Mouse (Mus musculus) yolk sac, embryonic 10.5 days (tissue): ENCODE measurements around the gene Myrf.

Experiments used
- DNase-seq: peaks from one replicate; pipeline ENCODE4 v3.0.0-alpha.2; 2017; ENCODE audit warnings: low spot score

Myrf gene

GRCm38 (mm10) chr19:10248128-10248527, 7.6 kb upstream of the Myrf start:
- no peak for DNase-seq

- DNase-seq = no peak
Observed at GRCm38 (mm10) chr19:10247165-10247564, 6.6 kb upstream of the Myrf start.

GRCm38 (mm10) chr19:10244183-10244582, 3.6 kb upstream of the Myrf start:
- DNase-seq = peak; percentile 35

- no peak for DNase-seq
Observed at GRCm38 (mm10) chr19:10242916-10243315, 2.4 kb upstream of the Myrf start.

- DNase-seq = no peak
Observed at GRCm38 (mm10) chr19:10239975-10240653, 434 bp downstream of the Myrf start.

- peak; percentile 60 for DNase-seq
Observed at GRCm38 (mm10) chr19:10239419-10239818, 1.1 kb downstream of the Myrf start.

- DNase-seq = peak; percentile 58
Observed at GRCm38 (mm10) chr19:10238477-10238876, 2.1 kb downstream of the Myrf start.

- no peak for DNase-seq
Observed at GRCm38 (mm10) chr19:10235784-10236565, 4.6 kb downstream of the Myrf start.

GRCm38 (mm10) chr19:10232327-10233017, 8.1 kb downstream of the Myrf start:
- DNase-seq = no peak

GRCm38 (mm10) chr19:10231871-10232270, 8.7 kb downstream of the Myrf start:
- no peak for DNase-seq

- peak; percentile 81 for DNase-seq
Observed at GRCm38 (mm10) chr19:10231016-10231415, 9.5 kb downstream of the Myrf start.

GRCm38 (mm10) chr19:10225767-10226166, 14.8 kb downstream of the Myrf start:
- DNase-seq = no peak

- peak; percentile 53 for DNase-seq
Observed at GRCm38 (mm10) chr19:10224637-10225453, 15.7 kb downstream of the Myrf start.

- no peak for DNase-seq
Observed at GRCm38 (mm10) chr19:10223561-10223960, 17.0 kb downstream of the Myrf start.

- peak; percentile 63 for DNase-seq
Observed at GRCm38 (mm10) chr19:10222656-10223055, 17.9 kb downstream of the Myrf start.

GRCm38 (mm10) chr19:10221585-10221984, 19.0 kb downstream of the Myrf start:
- DNase-seq = peak; percentile 71

- no peak for DNase-seq
Observed at GRCm38 (mm10) chr19:10219593-10219992, 21.0 kb downstream of the Myrf start.

- peak; percentile 32 for DNase-seq
Observed at GRCm38 (mm10) chr19:10219108-10219507, 21.4 kb downstream of the Myrf start.

GRCm38 (mm10) chr19:10216101-10216500, 24.4 kb downstream of the Myrf start:
- no peak for DNase-seq

GRCm38 (mm10) chr19:10213796-10214471, 26.6 kb downstream of the Myrf start:
- no peak for DNase-seq

GRCm38 (mm10) chr19:10210885-10211284, 29.7 kb downstream of the Myrf start:
- no peak for DNase-seq
